Mouse (Mus musculus) heart, embryonic 11.5 days (tissue): ENCODE measurements around the gene Eif3l. TPM values are rescaled to one million over a fixed set of nuclear protein-coding genes. Genes with fewer than 3 reads are reported as not detected.

ENCODE experiments used
- ATAC-seq: fragments of 200-750 bp; cut with Nextera tagmentation; replicated peaks from 2 replicates; pipeline ENCODE4 v1.8.0; 2017; ENCODE audit warnings: moderate library complexity; ENCODE audit not compliant: insufficient number of reproducible peaks, low FRiP score, low TSS enrichment
- H3K27ac ChIP-seq: fragments of 300-500 bp; sonication (generic); 2 replicates; pipeline ENCODE4 v1.5.1; 2014; ENCODE audit warnings: mild to moderate bottlenecking, low read depth, low read length
- H3K27me3 ChIP-seq: fragments of 300-500 bp; sonication (generic); 2 replicates; pipeline ENCODE4 v1.6.1; 2014; ENCODE audit warnings: mild to moderate bottlenecking, low read length, mixed read lengths; ENCODE audit not compliant: control insufficient read depth, insufficient read depth
- H3K36me3 ChIP-seq: fragments of 300-500 bp; sonication (generic); 2 replicates; pipeline ENCODE4 v1.6.1; 2014; ENCODE audit warnings: mild to moderate bottlenecking, low read length, moderate library complexity, mixed read lengths; ENCODE audit not compliant: control insufficient read depth, insufficient read depth
- H3K4me1 ChIP-seq: fragments of 300-500 bp; sonication (generic); 2 replicates; pipeline ENCODE4 v1.6.1; 2014; ENCODE audit warnings: low read length; ENCODE audit not compliant: control insufficient read depth, insufficient read depth
- H3K4me2 ChIP-seq: fragments of 300-500 bp; sonication (generic); 2 replicates; pipeline ENCODE4 v1.6.1; 2014; ENCODE audit warnings: mild to moderate bottlenecking, moderate library complexity
- H3K4me3 ChIP-seq: fragments of 300-500 bp; sonication (generic); 2 replicates; pipeline ENCODE4 v1.5.1; 2014; ENCODE audit warnings: low read depth, low read length
- H3K9ac ChIP-seq: fragments of 300-500 bp; sonication (generic); 2 replicates; pipeline ENCODE4 v1.6.1; 2014; ENCODE audit warnings: mild to moderate bottlenecking, low read depth, low read length, moderate library complexity
- H3K9me3 ChIP-seq: fragments of 300-500 bp; sonication (generic); replicated peaks from 2 replicates; pipeline ENCODE4 v1.6.1; 2016; ENCODE audit warnings: low read length; ENCODE audit not compliant: control insufficient read depth
- WGBS: fragments of 180-500 bp; shearing (Covaris S2); extraction: QIAGEN DNeasy Blood & Tissue Kit; methylation state at CpG from one replicate; pipeline ENCODE4 v1.1.7; 2014; ENCODE audit not compliant: insufficient replicate concordance; 5-methylcytosine and 5-hydroxymethylcytosine counted together
- polyA plus RNA-seq: library from polyadenylated mRNA; unstranded; fragments of >200 nt; fragmentation: Nextera tagmentation; extraction: Ambion mirVana; gene quantifications from 2 replicates; pipeline ENCODE4 v1.2.1, GENCODE M21; 2014

The Eif3l gene
- polyA plus RNA-seq, 1 experiment from 2014 or later, result 166 TPM

DNA sequence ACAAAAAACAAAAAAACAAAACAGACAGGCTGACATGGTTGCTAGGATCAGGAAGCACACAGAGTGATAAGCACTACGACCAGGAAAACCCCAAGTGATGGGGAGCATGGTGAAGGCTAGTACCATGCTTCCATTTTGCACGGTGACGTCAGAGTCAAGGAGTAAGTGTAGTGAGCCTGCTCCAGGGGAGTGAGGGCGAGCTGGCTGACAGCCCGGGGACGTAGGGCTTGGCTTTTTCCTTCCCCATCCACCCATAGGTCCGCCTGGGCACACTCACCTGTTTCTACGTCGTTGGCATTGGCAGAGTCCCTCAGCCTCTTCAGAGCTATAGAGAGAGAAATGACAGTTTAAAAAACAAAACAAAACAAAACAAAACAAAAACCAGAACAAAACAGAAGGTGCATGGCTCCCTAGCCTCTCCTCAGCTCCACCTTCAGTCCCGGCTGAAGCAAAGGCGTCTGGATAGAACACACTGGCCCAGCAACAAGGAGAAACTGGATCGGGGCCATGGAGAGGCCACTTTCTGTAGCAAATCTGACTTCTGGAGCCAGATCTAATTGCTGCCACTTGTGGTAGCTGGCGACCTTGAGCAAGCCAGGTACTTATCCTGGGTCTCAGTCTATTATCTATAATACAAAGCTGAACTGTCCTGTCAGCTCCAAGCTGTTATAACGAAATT, 14.0 kb upstream of the Eif3l start:
- Histone ChIP-seq H3K36me3 (peaks cover 26% of the 10 kb centered on the region), H3K4me2 (peak overlapping the region; percentile 84; the same call in 1 of the 2 replicates), H3K9me3 (no peaks in the 10 kb centered on the region), H3K4me3 (peak overlapping the region; percentile 81; the same call in 1 of the 2 replicates), H3K4me1 (peaks cover 9% of the 10 kb centered on the region; the same call in 1 of the 2 replicates), H3K9ac (0 out of 2 replicates have a peak overlapping the region, but pooled peaks have one; percentile 3), H3K27me3 (no peaks in the 10 kb centered on the region), H3K27ac (no peak overlapping the region)
- ATAC-seq, result no peak
- WGBS, result 73% methylated on average over 14 of the region's 14 CpGs

DNA sequence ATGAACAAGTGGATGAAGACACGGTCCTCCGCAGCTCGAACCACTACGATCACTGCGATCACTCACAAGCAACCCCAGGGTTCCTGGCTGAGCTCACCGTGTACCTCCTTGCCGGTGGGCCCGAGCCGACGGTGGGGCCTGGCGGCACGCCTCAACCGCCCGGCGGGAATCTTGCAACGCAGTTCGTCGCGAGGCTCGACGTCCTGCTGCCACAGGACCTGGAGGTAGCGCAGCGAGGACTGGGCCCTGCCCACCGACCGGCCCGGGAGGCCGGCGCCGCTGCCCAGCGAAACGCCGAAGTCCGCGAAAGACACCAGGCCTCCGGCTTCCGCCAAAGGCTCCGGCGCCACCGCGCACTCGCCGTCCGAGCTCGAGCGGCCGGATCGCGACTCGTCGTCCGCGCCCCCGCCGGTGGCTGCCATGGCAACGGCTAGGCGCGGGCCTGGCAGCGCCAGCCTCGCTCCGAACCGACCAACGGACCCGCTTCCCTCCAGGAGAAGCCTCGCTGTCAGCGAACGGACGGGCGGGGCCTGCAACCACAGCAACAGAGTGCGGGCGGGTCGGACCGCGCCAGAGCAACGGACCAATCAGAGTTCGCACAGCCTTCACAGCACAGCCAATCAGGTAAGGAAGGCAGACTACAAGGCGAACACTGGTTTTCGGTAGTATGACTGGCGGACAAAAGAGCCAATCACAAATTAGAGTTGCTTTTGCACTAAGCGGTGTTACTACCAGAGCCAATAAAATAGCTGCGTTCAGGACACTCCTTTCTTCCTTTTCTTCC, 12.4 kb upstream of the Eif3l start, which contains the start of gene Ankrd54:
Gene Ankrd54, minus strand, starts transcription at position 518 of the 784 bp plus-strand sequence.
- H3K27me3 ChIP-seq, result no peaks in the 10 kb centered on the region
- peak within 1 kb of the TSS; percentile 69 for H3K27ac ChIP-seq
- H3K9ac ChIP-seq, result peak within 1 kb of the TSS; percentile 82
- no peaks in the 10 kb centered on the region for H3K9me3 ChIP-seq
- peak; percentile 99 for ATAC-seq
- under 1% methylated on average over 80 of the region's 80 CpGs for WGBS
- peaks cover 9% of the 10 kb centered on the region; the same call in 1 of the 2 replicates for H3K4me1 ChIP-seq
- H3K4me2 ChIP-seq, result peak within 1 kb of the TSS; percentile 84
- H3K4me3 ChIP-seq, result peak within 1 kb of the TSS; percentile 81
- peaks cover 15% of the 10 kb centered on the region for H3K36me3 ChIP-seq

DNA sequence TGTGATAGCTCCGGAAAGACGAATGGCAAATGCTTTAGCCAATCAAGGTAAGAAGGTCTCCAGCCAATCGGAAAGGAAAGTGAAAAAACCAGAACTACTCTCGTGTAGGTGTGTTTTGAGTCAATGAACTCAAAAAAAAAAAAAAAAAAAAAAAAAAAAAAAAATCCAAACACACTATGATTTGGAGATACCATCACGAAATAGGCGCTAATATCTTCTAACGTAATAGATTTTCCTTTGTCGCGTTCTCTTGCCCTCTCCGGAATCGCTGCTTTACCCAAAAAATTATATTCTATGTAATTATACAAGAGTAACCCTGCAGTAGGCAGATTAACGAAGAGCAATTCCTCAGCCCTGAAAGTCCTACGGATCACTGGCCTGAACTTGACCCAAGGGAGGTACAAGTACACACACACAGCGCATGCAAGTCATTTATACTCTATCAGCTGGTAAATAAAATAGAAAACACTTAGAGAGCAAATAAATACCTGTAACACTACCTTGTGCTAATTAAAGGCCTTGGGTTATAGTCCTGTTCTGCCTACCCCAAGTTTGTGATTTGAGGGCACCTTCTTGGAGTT, 11.7 kb upstream of the Eif3l start:
- Histone ChIP-seq H3K9me3 (no peaks in the 10 kb centered on the region), H3K9ac (peak overlapping the region; percentile 64), H3K27ac (no peak overlapping the region), H3K4me2 (peak overlapping the region; percentile 64), H3K4me1 (peaks cover 9% of the 10 kb centered on the region; the same call in 1 of the 2 replicates), H3K4me3 (peak overlapping the region; percentile 29), H3K36me3 (peaks cover 10% of the 10 kb centered on the region), H3K27me3 (no peaks in the 10 kb centered on the region)
- no peak for ATAC-seq
- 11% methylated on average over 14 of the region's 14 CpGs for WGBS

DNA sequence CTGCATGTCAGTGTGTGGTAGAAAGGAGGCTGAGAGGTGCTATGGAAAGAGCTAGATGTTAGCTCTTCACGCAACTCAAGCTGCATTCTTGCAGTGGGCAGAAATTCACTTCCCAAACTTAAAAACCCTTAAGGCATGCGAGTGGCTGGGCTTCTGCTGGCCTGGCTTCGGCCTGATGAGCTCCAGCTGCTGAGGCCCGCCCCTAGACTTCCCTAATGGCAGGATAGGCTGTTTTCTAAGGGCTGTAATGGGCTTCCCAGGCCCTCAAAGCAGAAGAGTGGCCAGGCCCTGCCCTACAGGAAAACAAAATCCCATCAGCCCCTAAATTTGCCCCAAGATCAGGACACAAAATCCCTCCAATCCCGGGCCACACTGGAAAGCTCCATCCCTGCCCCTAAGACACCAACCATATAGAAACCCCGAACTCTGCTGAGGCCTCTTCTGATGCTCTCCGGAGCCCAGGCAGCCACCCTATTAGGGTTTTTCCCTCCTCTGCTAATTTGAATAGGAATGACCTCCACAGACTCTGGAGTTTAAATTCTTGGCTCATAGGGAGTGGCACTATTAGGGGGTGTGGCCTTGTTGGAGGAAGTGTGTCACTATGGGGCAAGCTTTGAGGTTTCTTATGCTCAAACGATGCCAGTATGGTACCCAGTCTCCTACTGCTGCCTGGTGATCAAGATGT, 9.8 kb upstream of the Eif3l start:
- Histone ChIP-seq H3K9me3 (no peaks in the 10 kb centered on the region), H3K27ac (no peak overlapping the region), H3K9ac (no peak overlapping the region), H3K27me3 (no peaks in the 10 kb centered on the region), H3K4me3 (no peak overlapping the region), H3K4me1 (peaks cover 13% of the 10 kb centered on the region; the same call in 1 of the 2 replicates), H3K36me3 (no peaks in the 10 kb centered on the region; the same call in 1 of the 2 replicates), H3K4me2 (no peak overlapping the region)
- WGBS, result 60% methylated on average over 8 of the region's 8 CpGs
- ATAC-seq, result no peak

DNA sequence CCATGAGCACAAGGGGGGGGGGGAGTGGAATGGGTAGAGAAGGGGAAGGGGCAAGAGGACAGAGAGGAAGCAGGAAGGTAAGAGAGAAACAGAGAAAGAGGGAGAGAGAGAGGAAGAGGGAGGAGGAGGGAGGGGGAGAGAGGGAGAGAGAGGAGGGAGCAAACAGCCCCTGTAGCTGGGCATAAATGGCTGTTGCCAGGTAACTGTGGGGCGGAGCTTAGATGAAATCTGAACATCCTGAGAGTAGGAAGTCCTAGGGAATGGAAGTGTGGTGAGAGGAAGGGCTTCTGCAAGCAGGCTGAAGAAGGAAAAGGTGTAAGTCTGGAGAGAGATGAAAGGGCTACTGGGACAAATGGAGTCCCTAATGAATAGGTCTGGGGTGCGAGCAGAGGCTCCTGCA, 8.7 kb upstream of the Eif3l start:
- Histone ChIP-seq H3K27ac (no peak overlapping the region), H3K27me3 (no peaks in the 10 kb centered on the region), H3K4me3 (no peak overlapping the region), H3K9ac (no peak overlapping the region), H3K4me2 (no peak overlapping the region), H3K36me3 (no peaks in the 10 kb centered on the region), H3K9me3 (no peaks in the 10 kb centered on the region), H3K4me1 (peaks cover 13% of the 10 kb centered on the region; the same call in 1 of the 2 replicates)
- 50% methylated on average over 2 of the region's 2 CpGs for WGBS
- ATAC-seq, result no peak

DNA sequence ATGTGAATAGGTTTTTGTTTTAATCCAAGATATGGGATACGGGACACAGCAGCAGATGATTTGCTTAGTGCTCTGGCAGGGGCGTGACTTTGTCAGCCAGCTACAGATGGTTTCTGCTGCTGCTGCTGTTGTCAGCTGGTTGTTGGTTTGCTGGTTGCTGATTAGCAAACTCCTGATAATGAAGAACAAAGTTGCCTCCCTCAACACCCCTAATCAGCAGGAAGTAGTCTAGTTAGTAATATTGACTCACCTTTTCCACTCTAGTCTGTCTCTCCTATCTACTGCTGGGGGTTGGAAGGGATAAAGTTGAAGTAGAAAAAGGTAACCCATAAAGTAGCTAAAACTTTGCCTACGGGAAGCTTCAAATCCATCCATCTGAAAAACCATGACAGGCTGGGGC, 7.3 kb upstream of the Eif3l start:
- no peak overlapping the region for H3K4me2 ChIP-seq
- H3K9ac ChIP-seq, result no peak overlapping the region
- H3K27me3 ChIP-seq, result no peaks in the 10 kb centered on the region
- no peaks in the 10 kb centered on the region for H3K9me3 ChIP-seq
- H3K36me3 ChIP-seq, result no peaks in the 10 kb centered on the region
- 40% methylated on average over 3 of the region's 3 CpGs for WGBS
- no peak overlapping the region for H3K27ac ChIP-seq
- H3K4me3 ChIP-seq, result no peak overlapping the region
- ATAC-seq, result no peak
- 0 out of 2 replicates have a peak, but pooled peaks cover 6% of the 10 kb centered on the region for H3K4me1 ChIP-seq

DNA sequence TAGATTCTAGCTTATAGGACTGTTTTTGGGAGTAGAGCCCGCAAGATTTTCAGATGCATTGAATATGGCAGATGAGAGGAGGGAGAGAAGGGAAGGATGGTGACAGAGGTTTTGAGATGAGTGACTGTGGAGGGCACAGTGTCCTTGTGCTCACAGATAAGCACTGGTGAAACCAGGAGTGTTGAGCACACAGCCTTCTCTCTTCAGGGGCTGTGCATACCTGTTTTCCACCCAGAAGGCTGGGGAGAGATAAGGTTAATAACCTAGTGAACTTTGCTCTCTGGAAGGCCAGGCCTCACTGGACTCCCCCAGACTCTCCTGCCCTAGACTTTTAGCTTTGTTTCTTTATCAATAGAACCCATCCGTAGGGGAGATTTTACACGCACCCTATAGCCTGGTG, 6.6 kb upstream of the Eif3l start:
- 0 out of 2 replicates have a peak, but pooled peaks cover 5% of the 10 kb centered on the region for H3K4me1 ChIP-seq
- no peak overlapping the region for H3K4me3 ChIP-seq
- ATAC-seq, result no peak
- no peaks in the 10 kb centered on the region for H3K36me3 ChIP-seq
- H3K27me3 ChIP-seq, result no peaks in the 10 kb centered on the region
- no peak overlapping the region for H3K4me2 ChIP-seq
- no peak overlapping the region for H3K9ac ChIP-seq
- peak overlapping the region; percentile 3; the same call in 1 of the 2 replicates for H3K27ac ChIP-seq
- no peaks in the 10 kb centered on the region for H3K9me3 ChIP-seq
- 56% methylated on average over 3 of the region's 3 CpGs for WGBS
